Comparison of ENCODE assay signal across 11 mouse cellular contexts in genomic region chr1:151103522-151104037, GRCm38 (mm10).
DNase-seq lines count a peak whose midpoint lies in the region; TF ChIP-seq lines count a peak whose summit lies in the region.
"Had no signal": no experiment of that assay in that cellular context is flagged by ENCODE, and none has a peak within 500 bp of the region (broad histone marks: within the 10 kb centered on the region; RNA-seq: fewer than 3 reads in every experiment).

No protein-coding gene starts in this region.

- peak; percentile 40 to 51 for DNase-seq in heart, adult 18-20 months
- no peak for DNase-seq in heart, postnatal 4 days
- peak; percentile 35 for DNase-seq in lung, postnatal 25 days (ENCODE audit: low spot score)
- no peak for DNase-seq in lung, adult 18-20 months
- DNase-seq in heart, embryonic 10.5 days (ENCODE audit: low spot score): no peak
- no peak for DNase-seq in adrenal gland, postnatal 10 days
- no peak for DNase-seq in right cerebral cortex, postnatal 36 days (ENCODE audit: low spot score in 2 of 2)
- DNase-seq: right cerebral cortex, postnatal 14 days had no signal

- H3K36me3 ChIP-seq in heart, embryonic 10.5 days: no peaks in the 10 kb centered on the region
- no peaks in the 10 kb centered on the region for H3K36me3 ChIP-seq in myocyte (ENCODE audit: control insufficient read depth, insufficient read depth)
- H3K36me3 ChIP-seq: neural tube, embryonic 12.5 days had no signal

- H3K27ac ChIP-seq in heart, embryonic 10.5 days: peak overlapping the region; percentile 71
- H3K27ac ChIP-seq: neural tube, embryonic 12.5 days had no signal

- no peak overlapping the region for H3K4me2 ChIP-seq in myocyte (ENCODE audit: low read depth)
- H3K4me2 ChIP-seq: neural tube, embryonic 12.5 days had no signal

- no peak overlapping the region for H3K4me3 ChIP-seq in heart, embryonic 10.5 days
- H3K4me3 ChIP-seq in myocyte: no peak overlapping the region
- H3K4me3 ChIP-seq: megakaryocyte, embryonic 14.5 days; neural tube, embryonic 12.5 days had no signal

- H3K4me1 ChIP-seq in heart, embryonic 10.5 days: peaks cover 21% of the 10 kb centered on the region
- H3K4me1 ChIP-seq: neural tube, embryonic 12.5 days had no signal

- no peaks in the 10 kb centered on the region for H3K9me3 ChIP-seq in heart, embryonic 10.5 days
- H3K9me3 ChIP-seq: megakaryocyte, embryonic 14.5 days; neural tube, embryonic 12.5 days had no signal

- TF ChIP-seq POLR2A in myocyte (IDR thresholded peaks at IDR 0.05; ENCODE audit: insufficient read length, low read depth): no peak

- H3K27me3 ChIP-seq in heart, embryonic 10.5 days (ENCODE audit: insufficient read depth, poor library complexity, severe bottlenecking): no peaks in the 10 kb centered on the region
- H3K27me3 ChIP-seq in myocyte (ENCODE audit: control insufficient read depth, insufficient read depth, insufficient read length): no peaks in the 10 kb centered on the region
- H3K27me3 ChIP-seq: megakaryocyte, embryonic 14.5 days; neural tube, embryonic 12.5 days had no signal

- WGBS in heart, embryonic 10.5 days: 70% methylated on average over 6 of the region's 6 CpGs

- H3ac ChIP-seq in myocyte (ENCODE audit: control insufficient read depth, insufficient read length): no peak overlapping the region

- H3K79me2 ChIP-seq in myocyte (ENCODE audit: control insufficient read depth, insufficient read depth): no peaks in the 10 kb centered on the region

TF ChIP-seq in myocyte, 11 proteins besides CTCF, POLR2A, EP300 and RAD21:
- TF ChIP-seq TCF12 (IDR thresholded peaks at IDR 0.05; ENCODE audit: insufficient read depth, poor library complexity, severe bottlenecking) (no peak), CEBPB (IDR thresholded peaks at IDR 0.05; ENCODE audit: insufficient read depth, poor library complexity, severe bottlenecking) (0 out of 2 replicates have a peak, but pooled peaks have one; percentile 3)

Comparison
In these comparisons a context has a peak if more than half of its experiments do, and no peak if none do; other contexts are left out.
1. DNase-seq: peak in heart, adult 18-20 months (2 of 2) and lung, postnatal 25 days (single experiment); none in heart, postnatal 4 days (single experiment), lung, adult 18-20 months (0 of 2), heart, embryonic 10.5 days (single experiment), adrenal gland, postnatal 10 days (single experiment) and right cerebral cortex, postnatal 36 days (0 of 2).